Mouse (Mus musculus) heart, postnatal 0 days (tissue): ENCODE data around the gene Susd1. TPM values are rescaled to one million over a fixed set of nuclear protein-coding genes. Genes with fewer than 3 reads are reported as not detected.

Experiments
- ATAC-seq: fragments of 200-750 bp; cut with Nextera tagmentation; 2 replicates; pipeline ENCODE4 v1.8.0; 2017; ENCODE audit warnings: low read depth, moderate number of reproducible peaks, moderate library complexity; ENCODE audit not compliant: insufficient read depth
- DNase-seq: peaks from one replicate; pipeline ENCODE4 v3.0.0-alpha.2; 2016; ENCODE audit warnings: low spot score
- H3K27ac ChIP-seq: fragments of 300-500 bp; sonication (generic); 2 replicates; pipeline ENCODE4 v1.5.1; 2014; ENCODE audit warnings: low read depth, mild to moderate bottlenecking
- H3K27me3 ChIP-seq: fragments of 300-500 bp; sonication (generic); 2 replicates; pipeline ENCODE4 v1.6.1; 2014; ENCODE audit warnings: low read length, mixed read lengths; ENCODE audit not compliant: control insufficient read depth, insufficient read depth
- H3K36me3 ChIP-seq: fragments of 300-500 bp; sonication (generic); replicated peaks from 2 replicates; pipeline ENCODE4 v1.6.1; 2014; ENCODE audit warnings: low read length, mixed read lengths; ENCODE audit not compliant: control insufficient read depth, insufficient read depth
- H3K4me1 ChIP-seq: fragments of 300-500 bp; sonication (generic); 2 replicates; pipeline ENCODE4 v1.6.1; 2014; ENCODE audit warnings: antibody characterized with exemption; ENCODE audit not compliant: control insufficient read depth, insufficient read depth
- H3K4me2 ChIP-seq: fragments of 300-500 bp; sonication (generic); 2 replicates; pipeline ENCODE4 v1.6.1; 2014; ENCODE audit warnings: low read depth, mild to moderate bottlenecking, low read length, moderate library complexity
- H3K4me3 ChIP-seq: fragments of 300-500 bp; sonication (generic); 2 replicates; pipeline ENCODE4 v1.5.1; 2014; ENCODE audit warnings: low read depth, low read length
- H3K9ac ChIP-seq: fragments of 300-500 bp; sonication (generic); replicated peaks from 2 replicates; pipeline ENCODE4 v1.6.1; 2014; ENCODE audit warnings: low read depth, low read length, mixed read lengths
- H3K9me3 ChIP-seq: fragments of 300-500 bp; sonication (generic); replicated peaks from 2 replicates; pipeline ENCODE4 v1.6.1; 2016; ENCODE audit warnings: low read length; ENCODE audit not compliant: control insufficient read depth
- CTCF ChIP-seq: IDR thresholded peaks from 2 replicates; pipeline ENCODE4 v1.5.1; 2016; ENCODE audit warnings: antibody characterized with exemption, control low read depth, low read depth
- EP300 ChIP-seq: IDR thresholded peaks from 2 replicates; pipeline ENCODE4 v1.6.1; 2016; ENCODE audit warnings: antibody characterized with exemption, low read depth
- WGBS: fragments of 180-500 bp; shearing (Covaris S2); extraction: QIAGEN DNeasy Blood & Tissue Kit; methylation state at CpG from one replicate; pipeline ENCODE4 v1.1.7; 2014; 5-methylcytosine and 5-hydroxymethylcytosine counted together
- polyA plus RNA-seq: library from polyadenylated mRNA; unstranded; fragments of >200 nt; fragmentation: Nextera tagmentation; extraction: Ambion mirVana; gene quantifications from 2 replicates; pipeline ENCODE4 v1.2.1, GENCODE M21; 2015
- total RNA-seq: library from RNA; depleted of rRNA; stranded (reverse); fragments of >200 nt; gene quantifications from 2 replicates; pipeline ENCODE4 v1.2.3, GENCODE M21; 2014; ENCODE audit warnings: low replicate concordance

Susd1 gene
- total and polyA plus RNA-seq, 2 experiments from 2014 or later = 2.1 to 6.2 TPM

DNA sequence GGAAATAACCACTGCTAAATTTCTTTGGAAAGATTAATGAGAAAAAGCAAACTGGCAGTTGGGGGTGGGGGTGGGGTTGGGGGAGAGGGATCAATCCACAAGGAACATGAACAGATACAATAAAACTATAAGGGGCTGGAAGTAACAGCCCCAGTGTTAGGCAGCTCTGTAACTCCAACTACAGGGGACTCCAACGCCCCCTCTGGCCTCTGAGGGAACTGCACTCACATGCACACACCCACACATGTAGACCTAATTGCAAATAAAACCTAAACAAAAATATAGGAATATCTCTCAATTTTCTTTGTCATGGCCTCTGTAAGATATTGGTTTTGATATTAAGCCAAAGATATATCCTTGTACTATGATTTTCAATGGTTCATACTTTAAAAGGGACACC lies 83.0 kb downstream of the Susd1 start:
- H3K27me3 ChIP-seq = no peaks in the 10 kb centered on the region
- H3K9ac ChIP-seq = no peak overlapping the region
- no peak for TF ChIP-seq CTCF
- no peak for TF ChIP-seq EP300
- H3K36me3 ChIP-seq = no peaks in the 10 kb centered on the region
- ATAC-seq (no peak), DNase-seq (no peak)
- no peak overlapping the region for H3K4me3 ChIP-seq
- 25% methylated on average over 1 of the region's 1 CpGs for WGBS
- H3K4me2 ChIP-seq = no peak overlapping the region
- H3K4me1 ChIP-seq = no peaks in the 10 kb centered on the region
- no peaks in the 10 kb centered on the region for H3K9me3 ChIP-seq
- H3K27ac ChIP-seq = no peak overlapping the region

DNA sequence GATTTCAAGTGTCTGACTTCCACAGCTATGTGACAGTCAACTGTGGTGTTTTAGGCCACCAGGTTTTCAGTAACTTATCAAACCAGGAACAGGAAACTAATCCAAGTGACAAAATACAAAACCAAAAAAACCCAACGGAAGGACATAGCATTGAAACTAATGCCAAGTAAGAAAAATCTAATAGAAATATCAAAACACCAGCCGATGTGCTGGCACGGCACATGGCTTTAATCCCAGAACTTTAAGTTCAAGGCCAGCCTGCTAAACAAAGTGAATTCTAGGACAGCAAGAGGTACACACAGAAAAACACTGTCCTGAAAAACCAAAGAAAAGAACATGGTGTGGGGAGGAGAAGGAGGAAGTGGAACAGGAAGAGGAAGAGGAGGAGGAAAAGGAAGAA lies 83.8 kb downstream of the Susd1 start:
- H3K27ac ChIP-seq = no peak overlapping the region
- no peaks in the 10 kb centered on the region; the same call in 1 of the 2 replicates for H3K4me1 ChIP-seq
- H3K27me3 ChIP-seq = no peaks in the 10 kb centered on the region
- H3K9ac ChIP-seq = no peak overlapping the region
- H3K9me3 ChIP-seq = no peaks in the 10 kb centered on the region
- WGBS = 73% methylated on average over 3 of the region's 3 CpGs
- H3K36me3 ChIP-seq = no peaks in the 10 kb centered on the region
- no peak for TF ChIP-seq CTCF
- H3K4me2 ChIP-seq = no peak overlapping the region
- DNase-seq (no peak), ATAC-seq (no peak)
- no peak overlapping the region for H3K4me3 ChIP-seq

DNA sequence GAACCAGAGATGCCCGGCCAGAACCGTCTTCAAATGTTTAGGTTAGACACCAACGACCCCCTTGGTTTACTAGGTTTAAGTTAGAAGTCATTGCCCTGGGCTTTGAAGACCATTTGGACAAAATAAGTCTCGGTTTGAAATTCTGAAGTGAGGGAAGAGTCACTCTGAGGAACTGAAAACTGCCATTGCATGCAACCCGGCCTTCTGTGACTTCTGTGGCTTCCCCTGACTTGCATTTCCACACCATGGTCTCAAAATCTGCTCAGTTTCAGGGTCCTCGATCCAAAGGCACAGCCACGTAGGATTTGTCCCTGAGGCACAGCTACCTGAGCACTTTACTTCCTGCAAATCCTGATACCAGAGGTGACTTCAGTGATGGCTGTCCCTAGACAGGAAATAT lies 86.5 kb downstream of the Susd1 start:
- ATAC-seq (no peak), DNase-seq (no peak)
- no peak overlapping the region for H3K27ac ChIP-seq
- TF ChIP-seq CTCF (no peak), EP300 (no peak)
- no peaks in the 10 kb centered on the region for H3K9me3 ChIP-seq
- H3K4me2 ChIP-seq = no peak overlapping the region
- no peaks in the 10 kb centered on the region for H3K27me3 ChIP-seq
- no peaks in the 10 kb centered on the region for H3K36me3 ChIP-seq
- no peak overlapping the region for H3K4me3 ChIP-seq
- no peaks in the 10 kb centered on the region; the same call in 1 of the 2 replicates for H3K4me1 ChIP-seq
- WGBS = 79% methylated on average over 7 of the region's 7 CpGs
- H3K9ac ChIP-seq = no peak overlapping the region

DNA sequence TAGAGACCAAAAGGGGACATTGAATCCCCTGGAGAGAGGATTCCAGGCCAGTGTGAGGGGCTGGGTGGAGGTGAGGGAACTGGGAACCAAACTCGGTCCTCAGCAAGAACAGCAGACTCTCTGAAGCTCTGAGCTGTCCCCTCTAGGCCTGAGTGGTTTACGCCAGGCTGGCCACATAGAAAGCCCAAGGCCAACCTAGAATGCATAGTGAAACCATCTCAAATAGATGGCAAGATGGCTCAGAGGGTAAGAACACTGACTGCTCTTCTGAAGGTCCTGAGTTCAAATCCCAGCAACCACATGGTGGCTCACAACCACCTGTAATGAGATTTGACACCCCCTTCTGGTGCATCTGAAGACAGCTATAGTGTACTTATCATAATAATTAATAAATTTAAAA lies 88.1 kb downstream of the Susd1 start:
- H3K4me3 ChIP-seq = no peak overlapping the region
- H3K9ac ChIP-seq = no peak overlapping the region
- H3K36me3 ChIP-seq = no peaks in the 10 kb centered on the region
- 98% methylated on average over 2 of the region's 2 CpGs for WGBS
- TF ChIP-seq EP300 = no peak
- TF ChIP-seq CTCF = no peak
- H3K4me2 ChIP-seq = no peak overlapping the region
- no peaks in the 10 kb centered on the region for H3K27me3 ChIP-seq
- no peak for DNase-seq
- no peaks in the 10 kb centered on the region for H3K9me3 ChIP-seq
- ATAC-seq = no peak
- H3K4me1 ChIP-seq = no peaks in the 10 kb centered on the region; the same call in 1 of the 2 replicates
- no peak overlapping the region for H3K27ac ChIP-seq

DNA sequence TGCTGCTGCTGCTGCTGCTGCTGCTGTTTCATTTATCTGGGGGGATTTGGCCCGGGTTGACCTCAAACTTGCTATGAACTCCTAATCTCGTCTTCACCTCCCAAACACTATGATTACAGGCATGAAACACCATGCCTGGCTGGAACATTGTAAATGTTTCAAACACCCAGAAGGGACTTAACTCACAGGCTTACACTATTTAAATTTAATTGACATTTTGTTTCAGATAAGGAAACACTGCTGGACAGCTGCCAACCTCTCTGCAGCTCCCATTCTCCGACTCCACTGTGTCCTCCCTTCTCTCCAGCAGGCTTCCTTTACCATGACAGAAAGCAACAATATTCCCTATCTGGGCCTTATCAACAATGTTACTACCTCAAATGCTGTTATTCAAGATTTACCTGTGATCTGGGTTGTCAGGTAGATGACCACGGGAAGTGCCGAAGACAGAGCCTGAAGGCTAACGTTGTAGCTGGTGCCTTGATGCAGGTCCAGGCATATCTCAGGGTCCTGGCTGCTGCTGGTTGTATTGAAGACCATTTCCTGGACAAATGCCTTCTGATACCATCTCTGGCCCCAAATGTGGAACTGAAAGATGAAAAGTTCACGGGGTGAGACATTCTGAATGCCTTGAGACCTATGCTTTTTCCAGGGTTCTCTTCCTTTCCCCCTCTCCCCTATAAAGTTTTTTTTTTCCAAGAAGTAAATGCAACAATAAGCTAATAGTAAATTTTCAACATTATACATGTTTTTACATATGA lies 88.8 kb downstream of the Susd1 start:
- H3K27ac ChIP-seq = 0 out of 2 replicates have a peak overlapping the region, but pooled peaks have one; percentile 15
- DNase-seq = no peak
- no peaks in the 10 kb centered on the region; the same call in 1 of the 2 replicates for H3K4me1 ChIP-seq
- no peak overlapping the region for H3K9ac ChIP-seq
- peak; percentile 20; the same call in 1 of the 2 replicates for ATAC-seq
- 15% methylated on average over 7 of the region's 7 CpGs for WGBS
- no peaks in the 10 kb centered on the region for H3K9me3 ChIP-seq
- H3K27me3 ChIP-seq = no peaks in the 10 kb centered on the region
- H3K36me3 ChIP-seq = no peaks in the 10 kb centered on the region
- H3K4me3 ChIP-seq = no peak overlapping the region
- TF ChIP-seq EP300 (no peak), CTCF (no peak)
- H3K4me2 ChIP-seq = no peak overlapping the region

DNA sequence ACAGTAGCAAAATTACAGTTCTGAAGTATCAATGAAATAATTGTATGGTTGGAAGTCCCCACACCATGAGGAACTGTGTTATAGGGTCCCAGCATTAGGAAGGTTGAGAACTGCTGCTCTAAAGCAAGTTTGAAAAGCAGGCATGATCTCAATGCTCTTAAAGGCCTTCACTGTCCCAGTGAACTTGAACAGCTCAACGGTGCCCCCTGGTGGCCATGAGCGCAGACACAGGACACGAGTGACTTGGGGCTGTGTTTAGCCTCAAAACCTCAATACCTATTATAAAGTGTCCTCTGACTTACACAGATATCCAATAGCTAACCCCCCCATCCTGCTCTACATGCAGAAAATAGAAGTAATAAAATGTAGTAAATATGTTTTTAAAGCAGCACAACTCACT lies 97.7 kb downstream of the Susd1 start:
- Histone ChIP-seq H3K27ac (no peak overlapping the region), H3K4me2 (no peak overlapping the region), H3K27me3 (no peaks in the 10 kb centered on the region), H3K9ac (no peak overlapping the region), H3K36me3 (no peaks in the 10 kb centered on the region), H3K9me3 (no peaks in the 10 kb centered on the region), H3K4me3 (no peak overlapping the region), H3K4me1 (peaks cover 6% of the 10 kb centered on the region)
- DNase-seq (peak; percentile 75), ATAC-seq (peak; percentile 76)
- TF ChIP-seq CTCF (peak; percentile 97), EP300 (no peak)
- 1% methylated on average over 3 of the region's 3 CpGs for WGBS
